Mouse (Mus musculus) cerebellum, adult 2 months (tissue): ENCODE results near the gene Bahcc1.

Experiments used
- CTCF ChIP-seq: fragments of 200-500 bp; IDR thresholded peaks from 2 replicates; pipeline ENCODE4 v1.5.1; 2011; ENCODE audit warnings: low read depth, mild to moderate bottlenecking, control low read depth, low read length, moderate library complexity, borderline replicate concordance; ENCODE audit not compliant: insufficient read depth
- POLR2A ChIP-seq: fragments of 200-500 bp; IDR thresholded peaks from 2 replicates; pipeline ENCODE4 v1.6.1; 2011; ENCODE audit warnings: low read length, control low read depth, borderline replicate concordance; ENCODE audit not compliant: insufficient read depth

DNA sequence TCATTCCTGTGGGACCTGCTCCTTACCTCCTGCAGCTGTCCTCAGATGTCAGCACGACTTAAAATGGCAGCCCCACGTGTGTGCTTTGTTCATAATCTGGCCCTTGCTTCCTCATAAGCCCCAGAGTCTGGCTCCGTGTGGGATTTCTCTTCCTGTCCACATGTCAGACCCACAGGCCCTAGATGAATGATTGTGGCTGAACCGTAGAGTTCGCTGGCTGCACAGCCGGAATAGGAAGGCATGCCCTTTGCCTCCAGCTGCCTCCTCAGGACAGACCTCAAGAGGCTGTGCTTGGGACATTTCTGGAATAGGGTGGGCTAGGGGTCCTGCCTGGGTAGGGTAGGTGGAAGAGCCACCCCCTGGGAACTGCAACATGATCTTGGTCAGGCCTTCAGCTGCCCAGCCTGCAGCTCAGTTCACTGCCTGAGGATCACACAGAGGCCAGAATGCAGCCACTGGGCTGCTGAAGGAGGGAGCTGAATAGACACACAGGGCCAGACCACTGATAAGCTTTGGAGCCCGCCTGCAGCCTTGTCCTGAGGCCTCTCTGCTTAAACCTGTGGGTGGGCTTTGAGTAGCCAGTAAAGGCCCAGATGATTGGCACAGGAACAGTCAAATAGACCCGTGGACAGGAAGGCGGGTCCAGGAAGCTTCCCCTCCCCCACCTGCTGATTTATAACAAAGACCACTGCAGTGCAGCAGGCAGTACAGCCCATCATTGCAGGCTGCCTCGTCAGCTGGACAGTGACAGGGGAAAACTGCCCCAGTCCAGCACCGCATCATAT lies 16.0 kb upstream of the Bahcc1 start:
- TF ChIP-seq CTCF = no peak
- no peak for TF ChIP-seq POLR2A
